Mouse (Mus musculus) thymus, postnatal 0 days (tissue): ENCODE measurements around the gene Ceacam15. TPM values are rescaled to one million over a fixed set of nuclear protein-coding genes. Genes with fewer than 3 reads are reported as not detected.
"Not testable (repeated sequence)": the region's sequence is repeated elsewhere in the genome, so short reads cannot be mapped to it uniquely, and the experiment has no call there.

Experiments used
- DNase-seq: peaks from one replicate; pipeline ENCODE4 v3.0.0-alpha.2; 2015; ENCODE audit warnings: low spot score
- polyA plus RNA-seq: library from polyadenylated mRNA; unstranded; fragments of >200 nt; fragmentation: Nextera tagmentation; extraction: Ambion mirVana; gene quantifications from 2 replicates; pipeline ENCODE4 v1.2.1, GENCODE M21; 2015

The Ceacam15 gene
- 0.86 and 1.3 TPM in 2 replicates for polyA plus RNA-seq

GRCm38 (mm10) chr7:16675605-16676004 is at the start of gene Ceacam15:
Gene Ceacam15 (minus strand): TSS chr7:16675705.
- no peak for DNase-seq

GRCm38 (mm10) chr7:16722490-16722889 is 47.0 kb upstream of the Ceacam15 start:
- DNase-seq = not testable (repeated sequence)

GRCm38 (mm10) chr7:16721629-16722028 is 46.1 kb upstream of the Ceacam15 start, which contains the start of gene Ceacam9:
Gene Ceacam9 (plus strand): TSS chr7:16721929.
- no peak for DNase-seq

- DNase-seq = peak; percentile 48
These were observed 41.1 kb upstream of the Ceacam15 start for GRCm38 (mm10) chr7:16716456-16717152.

- DNase-seq = no peak
These were observed 37.3 kb upstream of the Ceacam15 start for GRCm38 (mm10) chr7:16712633-16713415.

GRCm38 (mm10) chr7:16710604-16711003 is 35.1 kb upstream of the Ceacam15 start:
- DNase-seq = no peak

- DNase-seq = no peak
These were observed 32.7 kb upstream of the Ceacam15 start for GRCm38 (mm10) chr7:16708244-16708643.

- DNase-seq = no peak
These were observed 30.9 kb upstream of the Ceacam15 start for GRCm38 (mm10) chr7:16706385-16706784.

- DNase-seq = no peak
These were observed 25.1 kb upstream of the Ceacam15 start for GRCm38 (mm10) chr7:16700583-16700982.

GRCm38 (mm10) chr7:16699042-16699441 is 23.5 kb upstream of the Ceacam15 start:
- DNase-seq = peak; percentile 74

- DNase-seq = peak; percentile 77
These were observed 19.5 kb upstream of the Ceacam15 start for GRCm38 (mm10) chr7:16695025-16695424.

GRCm38 (mm10) chr7:16689196-16689595 is 13.7 kb upstream of the Ceacam15 start:
- DNase-seq = no peak

GRCm38 (mm10) chr7:16680194-16680593 is 4.7 kb upstream of the Ceacam15 start:
- not testable (repeated sequence) for DNase-seq

GRCm38 (mm10) chr7:16674699-16675098 is 806 bp downstream of the Ceacam15 start:
- DNase-seq = not testable (repeated sequence)

GRCm38 (mm10) chr7:16673823-16674222 is 1.7 kb downstream of the Ceacam15 start:
- no peak for DNase-seq

- DNase-seq = peak; percentile 68
These were observed 7.1 kb downstream of the Ceacam15 start for GRCm38 (mm10) chr7:16668331-16668930.

GRCm38 (mm10) chr7:16644260-16644659 is 31.2 kb downstream of the Ceacam15 start:
- peak; percentile 26 for DNase-seq

- not testable (repeated sequence) for DNase-seq
These were observed 32.4 kb downstream of the Ceacam15 start for GRCm38 (mm10) chr7:16643106-16643505.

GRCm38 (mm10) chr7:16639028-16639427 is 36.5 kb downstream of the Ceacam15 start:
- no peak for DNase-seq

GRCm38 (mm10) chr7:16635116-16635515 is 40.4 kb downstream of the Ceacam15 start:
- no peak for DNase-seq

GRCm38 (mm10) chr7:16633913-16634312 is 41.6 kb downstream of the Ceacam15 start:
- DNase-seq = peak; percentile 78

GRCm38 (mm10) chr7:16631932-16632331 is 43.6 kb downstream of the Ceacam15 start:
- DNase-seq = no peak
